Mouse (Mus musculus) layer of hippocampus, adult 9-10 months (tissue): ENCODE results near the gene Polrmt.

Source experiments
- DNase-seq: peaks from one replicate; pipeline ENCODE4 v3.0.0; 2022; ENCODE audit warnings: low spot score

Polrmt gene

DNA sequence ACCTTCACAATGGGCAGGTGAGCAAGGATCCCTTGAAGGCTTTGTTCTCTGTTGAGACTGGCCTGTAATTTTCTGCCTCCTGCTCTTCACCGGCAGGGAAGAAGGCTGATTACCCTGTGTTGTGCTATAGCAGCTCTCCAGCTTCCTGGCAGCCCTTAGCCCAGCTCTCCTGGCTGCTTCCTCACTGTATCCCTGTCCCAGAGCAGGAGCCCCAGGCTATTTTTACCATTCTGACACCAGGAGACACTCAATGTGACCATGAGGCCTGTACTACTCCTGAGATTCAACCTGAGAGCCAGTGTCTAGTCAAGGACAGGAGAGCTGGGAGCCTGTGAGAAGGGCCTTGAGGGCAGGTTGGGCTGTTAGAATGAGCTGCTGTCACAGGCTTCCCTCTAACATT is 59.7 kb downstream of the Polrmt start:
- no peak for DNase-seq

GRCm38 (mm10) chr10:79686219-79686618 is 60.2 kb downstream of the Polrmt start:
- DNase-seq = no peak
